Mouse (Mus musculus): Measurements from ENCODE around the gene Adipor2. TPM values are rescaled to one million over a fixed set of nuclear protein-coding genes. Genes with fewer than 3 reads are reported as not detected.

Gene Adipor2
- total RNA-seq, 2 experiments from 2014 or later: 34.1 to 65.9 TPM

DNA sequence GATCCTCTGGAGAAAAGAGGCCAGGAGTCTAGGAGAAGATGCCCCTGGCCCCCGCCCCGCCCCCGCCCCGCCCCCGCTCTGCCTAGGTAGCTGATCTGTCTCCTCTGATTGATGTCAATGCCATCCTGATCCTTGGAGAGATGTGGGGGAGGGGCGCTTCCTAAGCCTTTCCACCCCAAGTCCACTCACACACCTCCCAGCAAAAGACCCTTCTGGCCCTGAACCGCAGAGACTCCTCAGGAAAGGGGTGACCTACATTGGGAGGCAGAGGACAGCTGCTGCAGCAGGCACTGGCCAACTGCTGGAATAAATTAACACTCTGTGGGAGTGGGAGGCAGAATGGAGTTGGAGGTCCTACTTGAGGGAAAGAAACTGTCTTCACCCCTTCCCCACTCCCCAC, 91.0 kb downstream of the Adipor2 start:
- ATAC-seq (replicated peaks; ENCODE audit: low FRiP score, low TSS enrichment, poor library complexity, severe bottlenecking): no peak

DNA sequence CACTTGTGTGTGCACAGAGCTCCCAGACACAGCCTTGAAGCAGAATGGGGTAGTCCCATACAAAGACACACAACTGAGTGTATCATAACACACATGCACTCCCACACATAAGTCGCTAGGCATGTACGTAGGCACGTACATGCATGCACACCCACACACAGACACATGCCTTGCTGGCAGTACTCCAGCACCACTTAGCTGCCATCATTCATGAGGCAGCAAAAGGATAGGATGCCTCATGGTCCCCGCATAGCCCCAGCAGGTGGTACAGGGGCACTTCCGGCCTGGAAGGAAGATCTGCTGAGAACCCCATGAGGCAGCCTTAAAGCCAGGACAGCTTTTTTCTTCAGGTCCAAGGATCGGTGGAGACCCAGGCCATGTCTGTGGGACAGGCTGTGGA, 91.5 kb downstream of the Adipor2 start:
- ATAC-seq (replicated peaks; ENCODE audit: low FRiP score, low TSS enrichment, poor library complexity, severe bottlenecking): no peak

DNA sequence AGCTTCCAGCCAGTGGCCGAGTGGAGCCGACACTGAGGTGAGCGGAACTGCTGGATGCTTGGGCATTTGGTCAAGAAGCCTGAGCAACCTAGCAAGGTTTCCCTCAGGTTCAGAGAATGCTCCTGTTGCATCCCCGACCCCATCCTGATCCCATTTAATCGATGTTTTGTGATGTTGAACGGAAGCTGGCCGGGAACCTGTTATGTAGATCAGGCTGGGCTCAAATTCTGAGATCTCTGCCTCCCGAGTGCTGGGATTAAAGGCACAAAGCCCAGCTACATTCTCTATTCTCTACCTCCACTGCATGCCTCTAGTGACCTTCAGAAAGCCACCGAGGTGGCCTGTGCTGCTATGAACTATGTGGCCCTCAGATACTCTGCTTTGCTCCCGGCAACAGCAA, 92.7 kb downstream of the Adipor2 start:
- ATAC-seq (replicated peaks; ENCODE audit: low FRiP score, low TSS enrichment, poor library complexity, severe bottlenecking): no peak

DNA sequence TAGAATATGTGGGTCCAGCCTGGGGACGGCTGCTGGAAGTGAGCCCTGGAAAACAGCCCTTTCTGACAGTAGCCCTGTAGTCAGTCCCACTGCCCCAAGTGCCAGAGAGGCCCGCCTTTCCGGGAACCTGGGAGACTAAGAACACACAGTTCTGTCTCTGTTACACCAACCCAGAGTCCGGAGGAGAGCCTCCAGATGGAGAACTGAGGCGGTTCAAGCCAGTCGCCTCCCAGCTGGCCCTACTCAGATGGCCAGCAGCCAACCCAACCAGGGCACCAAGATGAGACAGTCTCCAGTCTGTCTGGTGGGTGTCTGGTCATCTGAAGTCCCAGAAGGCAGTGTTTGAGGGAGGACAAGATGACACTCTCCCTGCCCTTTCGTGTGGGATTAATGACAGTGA, 95.8 kb downstream of the Adipor2 start:
- ATAC-seq (replicated peaks; ENCODE audit: low FRiP score, low TSS enrichment, poor library complexity, severe bottlenecking): no peak

DNA sequence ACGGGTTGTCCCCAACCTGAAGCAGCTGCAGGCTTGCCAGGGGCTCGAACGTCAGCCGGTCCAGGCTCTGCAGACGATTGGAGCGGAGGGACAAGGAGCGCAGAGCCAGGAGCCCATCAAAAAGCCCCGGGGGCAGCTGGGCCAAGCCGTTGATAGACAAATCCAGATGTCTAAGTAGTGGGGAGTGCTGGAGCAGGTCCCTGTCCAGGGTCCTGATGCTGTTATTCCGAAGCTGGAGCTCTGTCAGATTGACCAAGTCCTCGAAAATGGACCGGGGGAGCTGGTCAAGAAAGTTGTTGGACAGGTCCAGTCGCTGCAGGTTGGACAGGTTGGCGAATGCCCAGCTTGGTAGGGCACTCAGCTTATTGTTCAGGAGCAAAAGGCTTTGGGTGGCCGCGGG, 97.0 kb downstream of the Adipor2 start:
- ATAC-seq (replicated peaks; ENCODE audit: low FRiP score, low TSS enrichment, poor library complexity, severe bottlenecking): no peak

DNA sequence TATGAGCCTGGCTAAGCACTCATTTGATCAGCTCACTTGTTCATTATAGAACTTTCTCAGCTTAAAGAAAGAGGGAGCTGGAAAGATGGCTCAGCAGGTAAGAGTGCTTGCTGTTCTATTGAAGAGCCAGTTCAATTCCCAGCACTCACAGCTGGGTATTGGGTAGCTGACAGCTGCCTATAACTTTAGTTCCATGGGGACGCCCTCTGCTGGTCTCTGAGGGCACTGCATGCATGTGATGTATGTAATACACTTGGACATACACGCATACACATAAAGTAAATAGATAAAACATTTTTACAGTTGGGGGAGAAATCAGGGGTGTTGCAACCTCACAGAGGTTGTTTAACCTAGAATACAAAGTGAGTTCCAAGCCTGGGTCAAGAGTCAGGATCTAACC, 98.1 kb downstream of the Adipor2 start:
- no peak for ATAC-seq (replicated peaks; ENCODE audit: low FRiP score, low TSS enrichment, poor library complexity, severe bottlenecking)

DNA sequence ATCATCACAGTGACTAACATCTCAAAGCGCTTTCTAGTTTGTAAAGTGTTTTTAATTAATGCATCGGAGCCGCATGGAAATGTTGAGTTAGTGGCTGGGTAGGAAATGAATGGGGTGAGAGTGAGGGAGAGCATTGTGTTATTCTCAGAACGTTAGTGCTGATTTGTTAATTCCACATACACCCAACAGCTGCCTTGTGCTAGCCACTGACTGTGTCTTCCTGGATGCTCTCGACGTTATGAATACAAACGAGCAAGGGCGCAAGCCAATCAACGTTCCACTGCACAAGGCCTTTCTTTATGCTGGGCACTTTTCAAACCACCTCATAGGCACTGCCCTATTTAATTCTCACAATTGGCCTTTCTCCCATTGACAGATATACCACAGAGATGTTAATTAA, 98.8 kb downstream of the Adipor2 start:
- ATAC-seq (replicated peaks; ENCODE audit: low FRiP score, low TSS enrichment, poor library complexity, severe bottlenecking): no peak

DNA sequence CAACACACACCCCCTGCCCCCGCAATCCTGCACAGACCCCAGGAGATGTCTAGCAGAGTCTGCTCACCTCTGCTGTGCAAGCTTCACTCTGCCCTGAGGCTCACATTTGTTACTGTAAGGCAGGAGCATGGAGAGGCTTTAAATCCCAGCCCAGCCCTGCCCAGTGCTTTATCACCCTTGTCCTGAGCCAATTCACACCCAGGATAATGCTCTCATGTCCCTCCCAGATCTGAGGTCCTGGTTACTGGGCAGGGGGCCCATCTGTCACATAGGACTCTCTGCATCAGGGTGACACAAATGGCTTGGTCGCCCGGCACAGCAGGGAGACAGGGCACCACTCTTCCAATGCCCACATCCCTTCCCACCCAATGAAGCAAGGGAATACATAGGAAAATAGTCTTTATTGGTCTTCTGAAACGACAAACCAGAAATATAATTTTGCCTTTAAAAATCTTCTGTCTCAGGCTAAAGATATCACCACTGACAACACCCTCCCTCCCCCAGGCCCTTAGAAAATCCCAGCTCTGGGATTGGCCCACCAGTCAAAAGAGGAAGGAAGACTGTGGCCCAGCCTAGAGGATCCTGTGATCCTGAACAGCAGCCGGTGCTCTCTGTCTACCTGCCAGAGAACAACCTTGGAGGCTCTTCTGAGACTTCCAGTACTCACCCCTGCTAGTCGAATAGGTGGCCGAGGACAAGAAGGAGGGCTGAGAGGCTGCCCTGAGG, 102.6 kb downstream of the Adipor2 start:
- ATAC-seq (replicated peaks; ENCODE audit: low FRiP score, low TSS enrichment, poor library complexity, severe bottlenecking): no peak

DNA sequence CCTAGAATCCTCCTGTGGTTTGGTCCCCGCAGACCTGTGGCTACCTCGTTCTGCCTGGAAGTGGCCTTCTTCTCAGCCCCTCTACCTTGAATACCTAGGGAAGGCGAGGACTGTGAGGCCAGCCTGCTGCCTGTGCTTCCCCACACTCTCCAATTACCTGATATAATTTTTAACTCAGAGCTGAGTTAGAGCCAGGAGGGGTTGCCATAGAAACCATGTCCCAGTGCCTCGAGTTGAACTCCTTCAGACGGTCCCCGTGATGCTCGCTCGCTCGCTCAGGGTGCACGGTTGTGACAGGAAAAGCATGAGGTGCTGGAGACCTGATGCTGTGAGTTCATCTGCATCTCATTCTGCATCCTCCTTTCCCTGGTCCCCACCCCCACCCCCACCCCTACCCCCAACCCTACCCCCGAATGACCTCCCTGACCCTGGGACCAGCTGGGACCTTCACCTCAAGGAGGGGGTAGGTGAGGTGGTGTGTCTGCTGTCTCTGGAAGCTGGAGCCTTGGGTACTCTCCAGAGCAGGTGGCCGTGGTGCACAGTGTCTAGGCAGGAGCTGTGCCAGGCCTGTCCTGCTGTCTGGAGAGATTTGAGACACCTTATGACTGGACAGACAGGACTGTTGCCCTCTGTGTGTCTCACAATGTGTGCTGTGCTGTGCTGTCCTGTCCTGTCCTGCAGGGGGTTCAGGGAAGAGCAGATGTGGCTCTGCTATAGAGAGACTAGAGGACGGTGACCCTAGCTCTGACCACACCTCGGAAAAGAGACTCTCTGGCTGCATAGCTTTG, 103.7 kb downstream of the Adipor2 start:
- ATAC-seq (replicated peaks; ENCODE audit: low FRiP score, low TSS enrichment, poor library complexity, severe bottlenecking): no peak

DNA sequence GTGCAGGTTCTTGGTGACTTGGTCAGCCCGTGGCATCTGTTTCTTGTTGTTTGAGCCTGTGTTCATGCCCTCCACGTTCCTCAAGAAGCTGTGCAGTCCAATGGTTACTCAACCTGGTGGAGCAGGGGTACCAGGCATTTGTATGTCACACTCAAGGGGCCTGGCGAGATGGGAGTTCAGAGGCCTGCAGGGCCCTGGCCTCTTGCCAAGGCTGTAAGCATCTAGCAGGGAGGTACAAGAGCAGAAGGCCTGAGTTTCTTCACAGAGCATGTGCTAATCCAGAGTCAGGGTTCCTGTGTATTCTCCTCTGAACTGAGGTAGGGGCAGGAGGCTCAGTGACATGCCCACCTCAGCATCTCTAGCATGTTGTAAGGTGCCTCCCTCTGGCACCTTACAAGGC, 104.4 kb downstream of the Adipor2 start:
- no peak for ATAC-seq (replicated peaks; ENCODE audit: low FRiP score, low TSS enrichment, poor library complexity, severe bottlenecking)

DNA sequence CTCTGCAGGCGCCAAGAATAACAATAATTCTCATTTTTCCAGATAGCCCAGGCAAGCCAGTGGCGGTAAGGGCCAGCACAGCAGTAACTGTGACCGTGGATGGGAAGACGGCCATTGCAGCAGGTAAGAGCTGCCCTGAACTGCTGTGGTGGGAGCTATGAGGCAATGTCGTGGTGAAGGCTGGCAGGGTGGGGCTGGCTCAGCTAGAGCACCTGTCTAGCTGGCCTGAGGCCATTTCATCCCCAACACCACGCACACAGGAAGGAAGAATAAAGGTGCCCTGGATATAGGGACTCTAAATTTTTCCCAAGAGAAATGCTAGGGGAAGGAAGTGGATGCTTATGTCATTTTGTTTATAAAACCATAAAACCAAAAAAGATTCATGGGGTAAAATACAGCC, 105.1 kb downstream of the Adipor2 start:
- ATAC-seq (replicated peaks; ENCODE audit: low FRiP score, low TSS enrichment, poor library complexity, severe bottlenecking): no peak

DNA sequence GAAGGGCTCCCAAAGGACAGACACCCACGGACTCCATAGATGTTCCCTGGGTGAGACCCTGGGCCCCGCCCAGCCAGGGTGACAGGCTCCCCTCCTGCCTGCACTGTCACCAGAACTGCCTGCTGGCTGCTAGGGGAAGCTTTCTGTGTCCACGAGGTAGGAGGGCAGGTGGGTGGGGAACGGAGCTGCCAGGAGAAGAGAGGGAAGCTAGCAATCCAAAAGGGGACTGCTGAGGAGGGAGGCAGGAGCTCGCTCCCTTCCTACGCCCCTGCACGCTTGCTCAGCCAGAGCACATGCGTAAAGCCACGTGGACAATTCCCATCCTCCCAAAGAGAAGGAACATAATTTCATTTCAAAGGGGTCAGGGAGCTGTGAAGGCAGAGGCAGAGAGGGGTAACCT, 107.3 kb downstream of the Adipor2 start:
- ATAC-seq (replicated peaks; ENCODE audit: low FRiP score, low TSS enrichment, poor library complexity, severe bottlenecking): no peak

DNA sequence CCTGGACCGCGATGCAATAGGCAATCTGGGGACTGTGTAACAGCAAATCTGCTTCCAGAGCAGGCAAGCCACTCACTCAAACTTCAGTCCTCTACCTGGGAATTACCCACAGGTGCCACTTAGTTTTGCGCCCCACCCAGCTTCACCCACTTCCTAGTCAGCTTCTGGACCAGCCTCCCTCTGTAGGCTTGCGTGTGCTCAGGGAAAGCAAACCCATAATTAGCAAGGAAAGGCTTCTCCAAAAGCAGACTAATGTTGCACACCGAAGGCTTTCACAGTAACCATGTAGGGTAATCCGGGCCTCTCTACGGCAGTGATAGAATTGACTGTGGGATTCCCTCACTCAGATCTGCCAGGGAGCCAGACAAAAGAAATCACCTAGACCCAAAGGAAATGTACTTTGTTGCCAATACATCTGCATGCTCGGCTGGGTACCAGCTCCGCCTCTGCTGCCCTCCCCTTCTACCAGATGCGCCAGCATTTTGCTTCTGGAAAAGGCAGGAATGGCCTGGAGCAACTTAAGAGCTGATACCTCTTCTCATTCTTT, 109.6 kb downstream of the Adipor2 start:
- no peak for ATAC-seq (replicated peaks; ENCODE audit: low FRiP score, low TSS enrichment, poor library complexity, severe bottlenecking)

DNA sequence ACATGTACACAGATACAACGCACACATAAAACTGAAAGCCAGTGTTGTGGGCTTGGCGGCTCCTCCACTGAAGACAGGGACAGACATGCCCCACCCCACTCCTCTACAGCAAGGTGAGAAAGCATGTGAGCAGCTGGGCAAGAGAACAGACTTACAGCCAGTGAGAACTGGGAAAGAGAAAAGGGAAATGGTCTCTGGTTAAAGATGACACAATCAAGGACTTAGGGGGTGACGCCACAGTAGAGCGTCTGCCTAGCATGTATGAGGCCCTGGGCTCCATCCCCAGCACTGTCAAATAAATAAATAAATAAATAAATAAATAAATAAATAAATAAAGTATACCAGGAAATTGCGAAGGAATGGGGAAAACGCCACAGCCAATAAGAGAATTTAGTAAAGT, 114.2 kb downstream of the Adipor2 start:
- ATAC-seq (replicated peaks; ENCODE audit: low FRiP score, low TSS enrichment, poor library complexity, severe bottlenecking): no peak

Other genes starting within 250 kb of the Adipor2 start
- gene Dcp1b, start 242.5 kb downstream of the Adipor2 start, total RNA-seq (2014; fragmentation: Nextera tagmentation): 12.4 and 26.1 TPM in 2 replicates
- 9.7 and 11.9 TPM in 2 replicates for gene Dcp1b, start 242.5 kb downstream of the Adipor2 start, total RNA-seq (2017)
- gene Cacna1c, start 221.3 kb downstream of the Adipor2 start, total RNA-seq (2014; fragmentation: Nextera tagmentation): 1.9 TPM in 1 of 2 replicates, not detected in the other
- gene Cacna1c, start 221.3 kb downstream of the Adipor2 start, total RNA-seq (2017): 0.15 and 0.33 TPM in 2 replicates
- gene Cacna2d4, start 181.2 kb downstream of the Adipor2 start, total RNA-seq (2014; fragmentation: Nextera tagmentation): 5.5 TPM in 1 of 2 replicates, not detected in the other
- 0.34 TPM in 1 of 2 replicates, not detected in the other for gene Cacna2d4, start 181.2 kb downstream of the Adipor2 start, total RNA-seq (2017)
- not detected in 2 replicates for gene Lrtm2, start 86.9 kb downstream of the Adipor2 start, total RNA-seq (2014; fragmentation: Nextera tagmentation)
- gene Lrtm2, start 86.9 kb downstream of the Adipor2 start, total RNA-seq (2017): 0.38 TPM in 1 of 2 replicates, not detected in the other
- gene Fbxl14, start 62.0 kb upstream of the Adipor2 start, total RNA-seq (2014; fragmentation: Nextera tagmentation): 31.8 and 40.4 TPM in 2 replicates
- 39.9 and 41.0 TPM in 2 replicates for gene Fbxl14, start 62.0 kb upstream of the Adipor2 start, total RNA-seq (2017)
- gene Wnt5b, start 126.6 kb upstream of the Adipor2 start, total RNA-seq (2014; fragmentation: Nextera tagmentation): not detected in 2 replicates
- gene Wnt5b, start 126.6 kb upstream of the Adipor2 start, total RNA-seq (2017): not detected in 2 replicates